Mouse (Mus musculus): ENCODE results near the gene Tenm2. TPM values are rescaled to one million over a fixed set of nuclear protein-coding genes. Genes with fewer than 3 reads are reported as not detected.

Gene Tenm2
- polyA plus RNA-seq, 1 experiment = not detected

DNA sequence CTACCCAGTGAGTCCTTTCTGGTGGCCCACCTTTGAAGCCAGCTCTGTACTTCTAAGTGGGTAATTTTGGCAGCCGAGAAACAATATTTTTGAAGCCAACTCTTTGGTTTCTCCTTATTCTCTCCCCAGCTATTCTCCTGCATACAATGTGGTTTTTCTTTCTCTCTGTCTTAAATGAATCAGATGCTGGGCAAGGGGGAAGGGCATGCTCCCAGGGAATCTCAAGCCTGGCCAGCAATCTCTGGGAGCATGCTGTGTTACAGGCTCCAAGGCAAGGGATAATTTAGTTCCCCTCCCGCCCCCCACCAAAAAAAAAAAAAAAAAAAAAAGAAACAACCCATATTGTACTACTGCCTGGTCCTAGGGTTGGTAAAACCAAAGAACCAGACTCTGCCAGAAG lies 1112.5 kb downstream of the Tenm2 start:
- H3K4me1 ChIP-seq (ENCODE audit: control insufficient read depth, insufficient read depth, low read length) = no peaks in the 10 kb centered on the region
- TF ChIP-seq POLR2A (IDR thresholded peaks at IDR 0.05; ENCODE audit: borderline replicate concordance, control insufficient read depth, low read depth, low read length) = no peak
- TF ChIP-seq CTCF (IDR thresholded peaks at IDR 0.05; ENCODE audit: control insufficient read depth, insufficient read depth, low read length) = no peak

GRCm38 (mm10) chr11:36121410-36121929 lies 1114.3 kb downstream of the Tenm2 start:
- no peak overlapping the region for H3K27ac ChIP-seq (ENCODE audit: control insufficient read depth, insufficient read depth, low read depth, low read length, poor library complexity)
- no peak for TF ChIP-seq CTCF (IDR thresholded peaks at IDR 0.05; ENCODE audit: control insufficient read depth, insufficient read depth, low read length)
- no peak for TF ChIP-seq POLR2A (IDR thresholded peaks at IDR 0.05; ENCODE audit: borderline replicate concordance, control insufficient read depth, low read depth, low read length)
- no peak overlapping the region for H3K4me3 ChIP-seq (replicated peaks; ENCODE audit: control insufficient read depth, low read depth, low read length)
- H3K4me1 ChIP-seq (ENCODE audit: control insufficient read depth, insufficient read depth, low read length) = no peaks in the 10 kb centered on the region
- 72% methylated on average over 8 of the region's 8 CpGs for WGBS

More for the DNA sequence above, 1112.5 kb downstream of the Tenm2 start:
- WGBS = 64% methylated on average over 2 of the region's 2 CpGs
- no peak overlapping the region for H3K27ac ChIP-seq (ENCODE audit: control insufficient read depth, insufficient read depth, low read depth, low read length, poor library complexity)
- H3K4me3 ChIP-seq (replicated peaks; ENCODE audit: control insufficient read depth, low read depth, low read length) = no peak overlapping the region

- no peak overlapping the region for H3K27ac ChIP-seq (ENCODE audit: control insufficient read depth, insufficient read depth, low read depth, low read length, poor library complexity)
- TF ChIP-seq CTCF (IDR thresholded peaks at IDR 0.05; ENCODE audit: control insufficient read depth, insufficient read depth, low read length) = no peak
- TF ChIP-seq POLR2A (IDR thresholded peaks at IDR 0.05; ENCODE audit: borderline replicate concordance, control insufficient read depth, low read depth, low read length) = no peak
- H3K4me3 ChIP-seq (replicated peaks; ENCODE audit: control insufficient read depth, low read depth, low read length) = no peak overlapping the region
- H3K4me1 ChIP-seq (ENCODE audit: control insufficient read depth, insufficient read depth, low read length) = no peaks in the 10 kb centered on the region
- 53% methylated on average over 7 of the region's 7 CpGs for WGBS
Observed at GRCm38 (mm10) chr11:36120591-36121409, 1115.0 kb downstream of the Tenm2 start.

GRCm38 (mm10) chr11:36113326-36113725 lies 1122.4 kb downstream of the Tenm2 start:
- Histone ChIP-seq H3K27ac (ENCODE audit: control insufficient read depth, insufficient read depth, low read depth, low read length, poor library complexity) (no peak overlapping the region), H3K4me1 (ENCODE audit: control insufficient read depth, insufficient read depth, low read length) (no peaks in the 10 kb centered on the region), H3K4me3 (replicated peaks; ENCODE audit: control insufficient read depth, low read depth, low read length) (no peak overlapping the region)
- 58% methylated on average over 12 of the region's 12 CpGs for WGBS
- TF ChIP-seq CTCF (IDR thresholded peaks at IDR 0.05; ENCODE audit: control insufficient read depth, insufficient read depth, low read length) (no peak), POLR2A (IDR thresholded peaks at IDR 0.05; ENCODE audit: borderline replicate concordance, control insufficient read depth, low read depth, low read length) (no peak)

DNA sequence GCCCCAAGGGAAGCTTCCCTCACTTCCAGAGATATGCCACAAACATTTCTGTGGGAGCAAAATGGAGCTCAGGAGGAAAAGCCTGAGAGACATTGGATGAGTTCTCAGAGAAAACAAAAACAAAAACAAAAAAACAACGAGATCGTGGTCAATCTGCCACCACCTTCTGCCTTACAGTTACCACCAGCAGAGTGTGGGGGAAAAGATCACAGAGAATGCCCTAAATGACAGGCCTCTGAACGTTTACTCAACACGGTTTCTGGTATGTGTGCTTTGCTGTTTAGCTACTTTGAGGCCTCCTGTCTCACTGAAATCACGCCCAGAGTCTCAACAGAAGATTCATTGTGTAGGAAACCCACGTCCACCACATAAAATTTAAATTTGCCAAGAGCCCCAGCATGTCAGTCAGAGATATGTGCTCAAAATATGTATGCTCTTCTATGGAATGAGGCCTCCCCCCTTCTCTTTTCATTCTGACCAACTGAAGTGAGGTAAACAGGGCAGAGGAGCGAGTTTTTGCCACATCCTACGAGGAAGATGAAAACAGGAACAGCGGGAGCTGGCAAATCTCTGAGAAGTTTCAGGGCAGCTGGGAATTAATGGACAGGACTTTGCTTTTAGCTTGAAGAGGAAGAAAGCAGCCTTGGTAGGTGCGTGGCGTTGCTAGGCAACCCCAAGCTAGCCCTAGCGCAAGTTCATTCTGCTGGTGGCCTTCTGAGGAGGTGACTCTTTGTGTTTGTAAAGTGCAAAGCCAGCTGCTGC lies 1126.6 kb downstream of the Tenm2 start:
- 20% methylated on average over 12 of the region's 12 CpGs for WGBS
- Histone ChIP-seq H3K4me3 (replicated peaks; ENCODE audit: control insufficient read depth, low read depth, low read length) (no peak overlapping the region), H3K4me1 (ENCODE audit: control insufficient read depth, insufficient read depth, low read length) (no peaks in the 10 kb centered on the region), H3K27ac (ENCODE audit: control insufficient read depth, insufficient read depth, low read depth, low read length, poor library complexity) (no peak overlapping the region)
- no peak for TF ChIP-seq CTCF (IDR thresholded peaks at IDR 0.05; ENCODE audit: control insufficient read depth, insufficient read depth, low read length)
- no peak for TF ChIP-seq POLR2A (IDR thresholded peaks at IDR 0.05; ENCODE audit: borderline replicate concordance, control insufficient read depth, low read depth, low read length)

DNA sequence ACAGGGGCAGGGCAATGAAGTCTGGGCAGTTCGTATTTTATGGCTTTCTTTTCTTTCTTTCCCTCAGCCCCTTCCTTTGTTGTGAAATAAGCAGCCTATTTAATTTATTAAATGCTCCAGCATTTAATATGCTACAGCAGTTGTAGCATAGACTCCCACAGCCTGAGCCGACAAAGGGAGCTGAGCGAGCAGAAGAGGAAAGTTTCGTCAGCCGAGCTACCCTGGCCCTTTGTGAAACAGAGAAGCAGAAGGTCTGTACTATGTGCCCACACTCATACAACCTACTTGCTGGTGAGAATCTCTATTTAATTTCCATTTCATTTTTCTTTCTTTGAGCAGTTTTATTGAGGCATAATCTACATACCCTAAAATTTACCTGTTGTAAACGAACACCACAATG lies 1127.9 kb downstream of the Tenm2 start:
- Histone ChIP-seq H3K4me1 (ENCODE audit: control insufficient read depth, insufficient read depth, low read length) (no peaks in the 10 kb centered on the region), H3K27ac (ENCODE audit: control insufficient read depth, insufficient read depth, low read depth, low read length, poor library complexity) (no peak overlapping the region), H3K4me3 (replicated peaks; ENCODE audit: control insufficient read depth, low read depth, low read length) (no peak overlapping the region)
- WGBS = 81% methylated on average over 6 of the region's 6 CpGs
- TF ChIP-seq CTCF (IDR thresholded peaks at IDR 0.05; ENCODE audit: control insufficient read depth, insufficient read depth, low read length) = no peak

DNA sequence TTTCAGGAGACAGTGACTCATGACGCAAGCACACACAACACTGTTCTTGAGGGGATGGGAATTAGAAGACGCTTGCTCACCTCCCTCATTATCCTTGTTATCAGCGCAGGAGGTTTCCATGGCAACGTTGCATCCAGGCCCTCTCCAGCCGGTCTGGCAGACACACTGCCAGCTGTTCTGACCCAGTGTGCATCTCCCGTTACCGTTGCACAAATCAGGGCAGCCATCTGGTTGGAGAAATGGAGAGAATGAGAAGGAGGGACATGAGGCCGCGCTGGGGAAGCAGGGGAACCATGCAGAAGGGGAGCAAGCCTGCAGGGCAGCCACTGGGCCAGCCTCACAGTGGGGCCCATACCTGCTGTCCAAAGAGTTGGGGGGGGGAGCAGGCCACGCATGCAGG lies 1129.1 kb downstream of the Tenm2 start:
- Histone ChIP-seq H3K27ac (ENCODE audit: control insufficient read depth, insufficient read depth, low read depth, low read length, poor library complexity) (no peak overlapping the region), H3K4me3 (replicated peaks; ENCODE audit: control insufficient read depth, low read depth, low read length) (no peak overlapping the region), H3K4me1 (ENCODE audit: control insufficient read depth, insufficient read depth, low read length) (no peaks in the 10 kb centered on the region)
- TF ChIP-seq CTCF (IDR thresholded peaks at IDR 0.05; ENCODE audit: control insufficient read depth, insufficient read depth, low read length) (no peak), POLR2A (IDR thresholded peaks at IDR 0.05; ENCODE audit: borderline replicate concordance, control insufficient read depth, low read depth, low read length) (no peak)
- 64% methylated on average over 10 of the region's 10 CpGs for WGBS

- no peak for TF ChIP-seq CTCF (IDR thresholded peaks at IDR 0.05; ENCODE audit: control insufficient read depth, insufficient read depth, low read length)
- TF ChIP-seq POLR2A (IDR thresholded peaks at IDR 0.05; ENCODE audit: borderline replicate concordance, control insufficient read depth, low read depth, low read length) = no peak
- 72% methylated on average over 6 of the region's 6 CpGs for WGBS
- Histone ChIP-seq H3K4me1 (ENCODE audit: control insufficient read depth, insufficient read depth, low read length) (no peaks in the 10 kb centered on the region), H3K27ac (ENCODE audit: control insufficient read depth, insufficient read depth, low read depth, low read length, poor library complexity) (no peak overlapping the region), H3K4me3 (replicated peaks; ENCODE audit: control insufficient read depth, low read depth, low read length) (no peak overlapping the region)
Observed at GRCm38 (mm10) chr11:36103556-36103955, 1132.2 kb downstream of the Tenm2 start.

Measured in bone marrow, adult 2 months (tissue).